ENCODE assay signal across 8 mouse cellular contexts in the genomic region with DNA sequence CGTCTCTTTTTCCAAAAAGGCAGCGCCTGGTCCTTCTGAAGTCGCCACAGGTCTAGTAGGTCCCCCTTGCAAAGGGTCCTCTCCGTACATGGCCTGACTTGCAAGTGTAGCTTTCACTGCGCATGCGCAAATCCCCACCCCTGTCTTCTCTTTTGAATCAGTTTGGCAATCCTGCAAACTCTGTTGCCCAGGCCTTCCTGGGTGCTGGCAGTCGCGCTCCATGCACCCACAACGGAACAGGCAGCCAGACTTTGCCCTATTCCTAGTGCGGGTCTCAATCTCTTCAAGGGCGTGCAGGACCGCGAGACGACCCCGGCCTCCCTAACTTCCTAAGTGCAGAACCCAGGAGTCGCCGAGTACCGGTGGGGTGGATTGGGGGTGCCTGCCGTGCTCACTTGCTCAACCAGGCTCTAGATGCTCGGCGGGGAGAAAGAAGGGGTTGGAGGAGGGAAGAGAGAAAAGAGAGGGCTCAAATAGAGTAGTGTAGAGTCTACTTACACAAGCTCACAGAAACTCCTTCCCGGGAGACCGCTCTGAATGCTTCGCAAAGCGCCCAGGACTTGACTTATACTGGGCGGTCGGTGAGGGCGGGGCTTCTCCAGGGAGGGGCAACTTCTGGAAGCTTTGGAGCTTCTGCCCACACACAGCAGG. TPM values are rescaled to one million over a fixed set of nuclear protein-coding genes. Genes with fewer than 3 reads are reported as not detected.
DNase-seq lines count a peak whose midpoint lies in the region; ATAC-seq and TF ChIP-seq lines count a peak whose summit lies in the region.

Ptgr1 (minus strand) TSS at position 580 of the 651 bp plus-strand sequence.

- H3K27me3 ChIP-seq in erythroblast, embryonic 14.5 days (ENCODE audit: control insufficient read depth), result no peaks in the 10 kb centered on the region
- peaks cover 14% of the 10 kb centered on the region for H3K27me3 ChIP-seq in heart, embryonic 12.5 days (replicated peaks)
- no peaks in the 10 kb centered on the region for H3K27me3 ChIP-seq in kidney, postnatal 0 days (ENCODE audit: insufficient read depth, low read length)
- no peaks in the 10 kb centered on the region for H3K27me3 ChIP-seq in liver, embryonic 11.5 days (replicated peaks; ENCODE audit: control insufficient read depth, insufficient read depth, low read length)
- H3K27me3 ChIP-seq in stomach, embryonic 15.5 days (replicated peaks), result no peaks in the 10 kb centered on the region

- H3K36me3 ChIP-seq in erythroblast, embryonic 14.5 days (ENCODE audit: control insufficient read depth), result no peaks in the 10 kb centered on the region; the same call in 1 of the 2 replicates
- H3K36me3 ChIP-seq in heart, embryonic 12.5 days, result no peaks in the 10 kb centered on the region
- no peaks in the 10 kb centered on the region for H3K36me3 ChIP-seq in kidney, postnatal 0 days (ENCODE audit: insufficient read depth, low read length)
- no peaks in the 10 kb centered on the region for H3K36me3 ChIP-seq in liver, embryonic 11.5 days (ENCODE audit: control insufficient read depth, insufficient read depth, low read length)
- H3K36me3 ChIP-seq in stomach, embryonic 15.5 days, result 0 out of 2 replicates have a peak, but pooled peaks cover 3% of the 10 kb centered on the region

- H3K27ac ChIP-seq in bone marrow, adult 2 months (ENCODE audit: control insufficient read depth, insufficient read depth, low read depth, low read length, poor library complexity), result peak within 1 kb of the TSS; percentile 45; the same call in 1 of the 2 replicates
- no peak within 1 kb of the TSS for H3K27ac ChIP-seq in heart, embryonic 12.5 days (ENCODE audit: poor library complexity, severe bottlenecking)
- peak within 1 kb of the TSS; percentile 57; the same call in 1 of the 2 replicates for H3K27ac ChIP-seq in kidney, postnatal 0 days
- H3K27ac ChIP-seq in liver, embryonic 11.5 days (ENCODE audit: low read depth, low read length), result peak within 1 kb of the TSS; percentile 2; the same call in 1 of the 2 replicates
- peak within 1 kb of the TSS; percentile 85 for H3K27ac ChIP-seq in stomach, embryonic 15.5 days

- peak within 1 kb of the TSS; percentile 72 for H3K4me2 ChIP-seq in heart, embryonic 12.5 days
- H3K4me2 ChIP-seq in kidney, postnatal 0 days (ENCODE audit: low read length), result peak within 1 kb of the TSS; percentile 99
- H3K4me2 ChIP-seq in liver, embryonic 11.5 days, result peak within 1 kb of the TSS; percentile 70
- peak within 1 kb of the TSS; percentile 81 for H3K4me2 ChIP-seq in stomach, embryonic 15.5 days

- peak within 1 kb of the TSS; percentile 63 for H3K9ac ChIP-seq in heart, embryonic 12.5 days
- H3K9ac ChIP-seq in kidney, postnatal 0 days (ENCODE audit: low read depth, low read length), result peak within 1 kb of the TSS; percentile 62
- H3K9ac ChIP-seq in liver, embryonic 11.5 days (ENCODE audit: low read depth, low read length), result peak within 1 kb of the TSS; percentile 30
- peak within 1 kb of the TSS; percentile 57 for H3K9ac ChIP-seq in stomach, embryonic 15.5 days

- peak; percentile 60 for ATAC-seq in heart, embryonic 12.5 days (ENCODE audit: insufficient number of reproducible peaks, low FRiP score)
- peak; percentile 63; the same call in 1 of the 2 replicates for ATAC-seq in kidney, postnatal 0 days (replicated peaks; ENCODE audit: low FRiP score, low read depth)
- peak; percentile 72 for ATAC-seq in liver, embryonic 11.5 days (replicated peaks; ENCODE audit: low FRiP score)
- peak; percentile 76 for ATAC-seq in stomach, embryonic 15.5 days (ENCODE audit: insufficient read depth, low FRiP score, low read depth)

- H3K4me3 ChIP-seq in bone marrow, adult 2 months (replicated peaks; ENCODE audit: control insufficient read depth, low read depth, low read length), result peak within 1 kb of the TSS; percentile 86
- peak within 1 kb of the TSS; percentile 72 for H3K4me3 ChIP-seq in erythroblast, embryonic 14.5 days (replicated peaks)
- H3K4me3 ChIP-seq in heart, embryonic 12.5 days, result peak within 1 kb of the TSS; percentile 57
- peak within 1 kb of the TSS; percentile 71 for H3K4me3 ChIP-seq in kidney, postnatal 0 days (replicated peaks; ENCODE audit: low read depth, low read length)
- H3K4me3 ChIP-seq in liver, embryonic 11.5 days (ENCODE audit: low read depth, low read length), result peak within 1 kb of the TSS; percentile 55
- peak within 1 kb of the TSS; percentile 73 for H3K4me3 ChIP-seq in stomach, embryonic 15.5 days (replicated peaks)

- H3K9me3 ChIP-seq in erythroblast, embryonic 14.5 days (ENCODE audit: control insufficient read depth, low read length), result no peaks in the 10 kb centered on the region
- no peaks in the 10 kb centered on the region for H3K9me3 ChIP-seq in heart, embryonic 12.5 days (replicated peaks)
- H3K9me3 ChIP-seq in kidney, postnatal 0 days (replicated peaks; ENCODE audit: low read length), result no peaks in the 10 kb centered on the region
- no peaks in the 10 kb centered on the region for H3K9me3 ChIP-seq in liver, embryonic 11.5 days (ENCODE audit: control insufficient read depth, low read length)
- no peaks in the 10 kb centered on the region for H3K9me3 ChIP-seq in stomach, embryonic 15.5 days

- no peak for TF ChIP-seq POLR2A in bone marrow, adult 2 months (IDR thresholded peaks at IDR 0.05; ENCODE audit: borderline replicate concordance, control insufficient read depth, low read depth, low read length)

- peaks cover 3% of the 10 kb centered on the region for H3K4me1 ChIP-seq in bone marrow, adult 2 months (ENCODE audit: control insufficient read depth, insufficient read depth, low read length)
- peaks cover 59% of the 10 kb centered on the region for H3K4me1 ChIP-seq in erythroblast, embryonic 14.5 days (ENCODE audit: control insufficient read depth)
- H3K4me1 ChIP-seq in heart, embryonic 12.5 days (replicated peaks), result 0 out of 2 replicates have a peak, but pooled peaks cover 3% of the 10 kb centered on the region
- H3K4me1 ChIP-seq in kidney, postnatal 0 days (replicated peaks; ENCODE audit: insufficient read depth, low read length), result no peaks in the 10 kb centered on the region
- peaks cover 20% of the 10 kb centered on the region for H3K4me1 ChIP-seq in liver, embryonic 11.5 days (replicated peaks; ENCODE audit: control insufficient read depth, insufficient read depth, low read length)
- H3K4me1 ChIP-seq in stomach, embryonic 15.5 days, result 0 out of 2 replicates have a peak, but pooled peaks cover 13% of the 10 kb centered on the region

- 2% methylated on average over 28 of the region's 28 CpGs for WGBS in bone marrow, adult 2 months
- WGBS in heart, embryonic 12.5 days, result under 1% methylated on average over 28 of the region's 28 CpGs
- 1% methylated on average over 28 of the region's 28 CpGs for WGBS in kidney, postnatal 0 days
- WGBS in liver, embryonic 11.5 days, result under 1% methylated on average over 28 of the region's 28 CpGs
- 1% methylated on average over 28 of the region's 28 CpGs for WGBS in stomach, embryonic 15.5 days

- peak; percentile 79 to 80 for DNase-seq in B cell, adult 2 months
- DNase-seq in kidney, postnatal 0 days (ENCODE audit: low spot score), result peak; percentile 87
- DNase-seq in liver, embryonic 11.5 days (ENCODE audit: low spot score), result peak; percentile 85
- peak; percentile 82 for DNase-seq in naive thymus-derived CD4-positive, alpha-beta T cell, adult 2 months (ENCODE audit: low read depth)

- peak; percentile 1; the same call in 1 of the 2 replicates for TF ChIP-seq CTCF in bone marrow, adult 2 months (IDR thresholded peaks at IDR 0.05; ENCODE audit: control insufficient read depth, insufficient read depth, low read length)
- TF ChIP-seq CTCF in kidney, postnatal 0 days (IDR thresholded peaks at IDR 0.05; ENCODE audit: low read depth), result no peak

RNA-seq across cellular contexts. Expression of gene Ptgr1, which starts in this region (rescaled TPM):
- polyA plus RNA-seq in bone marrow, adult 2 months (2011; ENCODE audit: insufficient read depth, insufficient read length, low replicate concordance, missing spikeins), result 5.9 and 12.4 TPM in 2 replicates
- polyA plus RNA-seq in erythroblast, embryonic 14.5 days (2012), result 0.04 and 0.10 TPM in 2 replicates
- 9.0 and 9.7 TPM in 2 replicates for polyA plus RNA-seq in heart, embryonic 12.5 days (2016; fragmentation: Nextera tagmentation; extraction: Ambion mirVana)
- 18.9 and 20.6 TPM in 2 replicates for polyA plus RNA-seq in kidney, postnatal 0 days (2015; fragmentation: Nextera tagmentation; extraction: Ambion mirVana)
- polyA plus RNA-seq in liver, embryonic 11.5 days (2014; fragmentation: Nextera tagmentation; extraction: Ambion mirVana), result 28.0 and 30.5 TPM in 2 replicates
- 64.5 and 66.3 TPM in 2 replicates for polyA plus RNA-seq in stomach, embryonic 15.5 days (2015; fragmentation: Nextera tagmentation; extraction: Ambion mirVana)
